Mouse (Mus musculus): ENCODE data around the gene Gng7.
A peak's percentile ranks its signal among the peaks of the same experiment; 100 is the strongest.
"Not testable (repeated sequence)": the region's sequence is repeated elsewhere in the genome, so short reads cannot be mapped to it uniquely, and the experiment has no call there.

Gene Gng7

GRCm38 (mm10) chr10:80994621-80995020 lies 20.1 kb downstream of the Gng7 start:
- DNase-seq (ENCODE audit: low spot score): no peak

- DNase-seq (ENCODE audit: low spot score): no peak
Measured at GRCm38 (mm10) chr10:80993276-80993675, 21.5 kb downstream of the Gng7 start.

GRCm38 (mm10) chr10:80991945-80992344 lies 22.8 kb downstream of the Gng7 start:
- no peak for DNase-seq (ENCODE audit: low spot score)

- DNase-seq (ENCODE audit: low spot score): no peak
Measured at GRCm38 (mm10) chr10:80991007-80991406, 23.7 kb downstream of the Gng7 start.

- DNase-seq (ENCODE audit: low spot score): no peak
Measured at GRCm38 (mm10) chr10:80990406-80990805, 24.3 kb downstream of the Gng7 start.

GRCm38 (mm10) chr10:80989854-80990253 lies 24.9 kb downstream of the Gng7 start:
- not testable (repeated sequence) for DNase-seq (ENCODE audit: low spot score)

- no peak for DNase-seq (ENCODE audit: low spot score)
Measured at GRCm38 (mm10) chr10:80989446-80989845, 25.3 kb downstream of the Gng7 start.

- peak; percentile 57 for DNase-seq (ENCODE audit: low spot score)
Measured at GRCm38 (mm10) chr10:80987709-80988441, 26.9 kb downstream of the Gng7 start.

GRCm38 (mm10) chr10:80986754-80987153 lies 28.0 kb downstream of the Gng7 start:
- DNase-seq (ENCODE audit: low spot score): no peak

- DNase-seq (ENCODE audit: low spot score): no peak
Measured at GRCm38 (mm10) chr10:80985970-80986701, 28.6 kb downstream of the Gng7 start.

GRCm38 (mm10) chr10:80985241-80985969 lies 29.3 kb downstream of the Gng7 start:
- no peak for DNase-seq (ENCODE audit: low spot score)

- no peak for DNase-seq (ENCODE audit: low spot score)
Measured at GRCm38 (mm10) chr10:80984223-80984622, 30.5 kb downstream of the Gng7 start.

GRCm38 (mm10) chr10:80982381-80982780 lies 32.4 kb downstream of the Gng7 start:
- no peak for DNase-seq (ENCODE audit: low spot score)

GRCm38 (mm10) chr10:80981564-80982112 lies 33.1 kb downstream of the Gng7 start:
- DNase-seq (ENCODE audit: low spot score): no peak

GRCm38 (mm10) chr10:80975478-80975877 lies 39.3 kb downstream of the Gng7 start:
- no peak for DNase-seq (ENCODE audit: low spot score)

GRCm38 (mm10) chr10:80973722-80974121 lies 41.0 kb downstream of the Gng7 start:
- DNase-seq (ENCODE audit: low spot score): no peak

GRCm38 (mm10) chr10:80972071-80972987 lies 42.4 kb downstream of the Gng7 start:
- no peak for DNase-seq (ENCODE audit: low spot score)

GRCm38 (mm10) chr10:80971533-80971932 lies 43.2 kb downstream of the Gng7 start:
- no peak for DNase-seq (ENCODE audit: low spot score)

- no peak for DNase-seq (ENCODE audit: low spot score)
Measured at GRCm38 (mm10) chr10:80970159-80970558, 44.6 kb downstream of the Gng7 start.

GRCm38 (mm10) chr10:80969298-80969697 lies 45.4 kb downstream of the Gng7 start:
- DNase-seq (ENCODE audit: low spot score): no peak

GRCm38 (mm10) chr10:80968106-80968505 lies 46.6 kb downstream of the Gng7 start:
- DNase-seq (ENCODE audit: low spot score): no peak

Measured in urinary bladder, postnatal 10 days (tissue).